Mouse (Mus musculus): ENCODE results near the gene Cerkl.

GRCm38 (mm10) chr2:79354773-79355172 is 101.8 kb downstream of the Cerkl start:
- no peak for TF ChIP-seq CTCF (IDR thresholded peaks at IDR 0.05; ENCODE audit: insufficient read depth, low read length)
- TF ChIP-seq POLR2A (IDR thresholded peaks at IDR 0.05; ENCODE audit: borderline replicate concordance, extremely low read depth, low read depth, low read length), result no peak

Data from lung, adult 2 months (tissue).